Mouse (Mus musculus): Measurements from ENCODE around the gene Bdh2. TPM values are rescaled to one million over a fixed set of nuclear protein-coding genes. Genes with fewer than 3 reads are reported as not detected.

Gene Bdh2
- polyA plus RNA-seq, 1 experiment from 2014 or later: 2.4 TPM

GRCm38 (mm10) chr3:135272627-135273026 lies 8.4 kb upstream of the Bdh2 start:
- H3K4me2 ChIP-seq (replicated peaks; ENCODE audit: low read depth): no peak overlapping the region
- no peaks in the 10 kb centered on the region for H3K27me3 ChIP-seq (ENCODE audit: control insufficient read depth, insufficient read depth, low read length)
- DNase-seq (ENCODE audit: low spot score) (no peak), ATAC-seq (ENCODE audit: low FRiP score, low TSS enrichment) (no peak)
- H3K4me3 ChIP-seq (ENCODE audit: low read depth, low read length): no peak overlapping the region
- H3K4me1 ChIP-seq (replicated peaks; ENCODE audit: control insufficient read depth, insufficient read depth): no peaks in the 10 kb centered on the region
- no peak overlapping the region for H3K9ac ChIP-seq (ENCODE audit: low read length)
- WGBS: 65% methylated on average over 12 of the region's 12 CpGs
- H3K27ac ChIP-seq (replicated peaks): no peak overlapping the region
- H3K36me3 ChIP-seq (ENCODE audit: control insufficient read depth, insufficient read depth, low read length): peaks cover 15% of the 10 kb centered on the region
- TF ChIP-seq EP300 (optimal IDR thresholded peaks at IDR 0.05) (no peak), CTCF (IDR thresholded peaks at IDR 0.05; ENCODE audit: low read depth) (no peak)
- H3K9me3 ChIP-seq (ENCODE audit: control insufficient read depth, low read length): no peaks in the 10 kb centered on the region

- no peak overlapping the region for H3K9ac ChIP-seq (ENCODE audit: low read length)
- 87% methylated on average over 13 of the region's 13 CpGs for WGBS
- peaks cover 15% of the 10 kb centered on the region for H3K36me3 ChIP-seq (ENCODE audit: control insufficient read depth, insufficient read depth, low read length)
- TF ChIP-seq CTCF (IDR thresholded peaks at IDR 0.05; ENCODE audit: low read depth): no peak
- H3K9me3 ChIP-seq (ENCODE audit: control insufficient read depth, low read length): no peaks in the 10 kb centered on the region
- ATAC-seq (ENCODE audit: low FRiP score, low TSS enrichment) (no peak), DNase-seq (ENCODE audit: low spot score) (no peak)
- no peaks in the 10 kb centered on the region for H3K4me1 ChIP-seq (replicated peaks; ENCODE audit: control insufficient read depth, insufficient read depth)
- no peak overlapping the region for H3K4me3 ChIP-seq (ENCODE audit: low read depth, low read length)
- no peak overlapping the region for H3K4me2 ChIP-seq (replicated peaks; ENCODE audit: low read depth)
- H3K27me3 ChIP-seq (ENCODE audit: control insufficient read depth, insufficient read depth, low read length): no peaks in the 10 kb centered on the region
- no peak overlapping the region for H3K27ac ChIP-seq (replicated peaks)
Measured at GRCm38 (mm10) chr3:135273047-135273446, 8.0 kb upstream of the Bdh2 start.

GRCm38 (mm10) chr3:135280160-135280559 lies 861 bp upstream of the Bdh2 start:
- ATAC-seq (ENCODE audit: low FRiP score, low TSS enrichment): 0 out of 2 replicates have a peak, but pooled peaks have one; percentile 8

GRCm38 (mm10) chr3:135281701-135282100 lies 680 bp downstream of the Bdh2 start:
- Histone ChIP-seq H3K9me3 (ENCODE audit: control insufficient read depth, low read length) (0 out of 2 replicates have a peak, but pooled peaks cover 4% of the 10 kb centered on the region), H3K9ac (ENCODE audit: low read length) (no peak overlapping the region), H3K4me2 (replicated peaks; ENCODE audit: low read depth) (no peak overlapping the region), H3K27me3 (ENCODE audit: control insufficient read depth, insufficient read depth, low read length) (no peaks in the 10 kb centered on the region), H3K4me3 (ENCODE audit: low read depth, low read length) (no peak overlapping the region), H3K4me1 (replicated peaks; ENCODE audit: control insufficient read depth, insufficient read depth) (no peaks in the 10 kb centered on the region), H3K36me3 (ENCODE audit: control insufficient read depth, insufficient read depth, low read length) (no peaks in the 10 kb centered on the region), H3K27ac (replicated peaks) (no peak overlapping the region)
- DNase-seq (ENCODE audit: low spot score): no peak
- WGBS: 65% methylated on average over 8 of the region's 8 CpGs
- TF ChIP-seq CTCF (IDR thresholded peaks at IDR 0.05; ENCODE audit: low read depth): no peak
- TF ChIP-seq EP300 (optimal IDR thresholded peaks at IDR 0.05): no peak
- ATAC-seq (ENCODE audit: low FRiP score, low TSS enrichment): no peak

More at GRCm38 (mm10) chr3:135280160-135280559, 861 bp upstream of the Bdh2 start:
- H3K27me3 ChIP-seq (ENCODE audit: control insufficient read depth, insufficient read depth, low read length): no peaks in the 10 kb centered on the region
- no peak overlapping the region for H3K4me3 ChIP-seq (ENCODE audit: low read depth, low read length)
- 0 out of 2 replicates have a peak overlapping the region, but pooled peaks have one; percentile 2 for H3K9ac ChIP-seq (ENCODE audit: low read length)
- H3K9me3 ChIP-seq (ENCODE audit: control insufficient read depth, low read length): 0 out of 2 replicates have a peak, but pooled peaks cover 4% of the 10 kb centered on the region
- TF ChIP-seq EP300 (optimal IDR thresholded peaks at IDR 0.05): no peak
- no peak for TF ChIP-seq CTCF (IDR thresholded peaks at IDR 0.05; ENCODE audit: low read depth)
- no peaks in the 10 kb centered on the region for H3K4me1 ChIP-seq (replicated peaks; ENCODE audit: control insufficient read depth, insufficient read depth)
- no peak for DNase-seq (ENCODE audit: low spot score)
- no peak overlapping the region for H3K4me2 ChIP-seq (replicated peaks; ENCODE audit: low read depth)
- 73% methylated on average over 4 of the region's 4 CpGs for WGBS
- H3K27ac ChIP-seq (replicated peaks): no peak overlapping the region
- H3K36me3 ChIP-seq (ENCODE audit: control insufficient read depth, insufficient read depth, low read length): no peaks in the 10 kb centered on the region

- Histone ChIP-seq H3K4me2 (replicated peaks; ENCODE audit: low read depth) (no peak overlapping the region), H3K9ac (ENCODE audit: low read length) (no peak overlapping the region), H3K9me3 (ENCODE audit: control insufficient read depth, low read length) (no peaks in the 10 kb centered on the region), H3K27ac (replicated peaks) (no peak overlapping the region), H3K36me3 (ENCODE audit: control insufficient read depth, insufficient read depth, low read length) (no peaks in the 10 kb centered on the region), H3K27me3 (ENCODE audit: control insufficient read depth, insufficient read depth, low read length) (no peaks in the 10 kb centered on the region), H3K4me3 (ENCODE audit: low read depth, low read length) (no peak overlapping the region), H3K4me1 (replicated peaks; ENCODE audit: control insufficient read depth, insufficient read depth) (no peaks in the 10 kb centered on the region)
- no peak for DNase-seq (ENCODE audit: low spot score)
- 88% methylated on average over 11 of the region's 11 CpGs for WGBS
- no peak for ATAC-seq (ENCODE audit: low FRiP score, low TSS enrichment)
- TF ChIP-seq EP300 (optimal IDR thresholded peaks at IDR 0.05) (no peak), CTCF (IDR thresholded peaks at IDR 0.05; ENCODE audit: low read depth) (no peak)
Measured at GRCm38 (mm10) chr3:135285256-135285655, 4.2 kb downstream of the Bdh2 start.

GRCm38 (mm10) chr3:135285807-135286206 lies 4.8 kb downstream of the Bdh2 start:
- Histone ChIP-seq H3K27me3 (ENCODE audit: control insufficient read depth, insufficient read depth, low read length) (no peaks in the 10 kb centered on the region), H3K9me3 (ENCODE audit: control insufficient read depth, low read length) (no peaks in the 10 kb centered on the region), H3K4me1 (replicated peaks; ENCODE audit: control insufficient read depth, insufficient read depth) (no peaks in the 10 kb centered on the region), H3K4me3 (ENCODE audit: low read depth, low read length) (no peak overlapping the region), H3K4me2 (replicated peaks; ENCODE audit: low read depth) (no peak overlapping the region), H3K36me3 (ENCODE audit: control insufficient read depth, insufficient read depth, low read length) (no peaks in the 10 kb centered on the region), H3K9ac (ENCODE audit: low read length) (no peak overlapping the region), H3K27ac (replicated peaks) (no peak overlapping the region)
- WGBS: 57% methylated on average over 3 of the region's 3 CpGs
- no peak for DNase-seq (ENCODE audit: low spot score)
- no peak for TF ChIP-seq CTCF (IDR thresholded peaks at IDR 0.05; ENCODE audit: low read depth)
- no peak for TF ChIP-seq EP300 (optimal IDR thresholded peaks at IDR 0.05)
- ATAC-seq (ENCODE audit: low FRiP score, low TSS enrichment): no peak

All from stomach, postnatal 0 days (tissue).